Mouse (Mus musculus): ENCODE results near the gene Zp3. TPM values are rescaled to one million over a fixed set of nuclear protein-coding genes. Genes with fewer than 3 reads are reported as not detected.

The Zp3 gene
- polyA plus RNA-seq, 1 experiment from 2014 or later: not detected

- peak overlapping the region; percentile 86 for H3K9ac ChIP-seq (replicated peaks)
- H3K27ac ChIP-seq: peak overlapping the region; percentile 97
- no peaks in the 10 kb centered on the region for H3K9me3 ChIP-seq
- no peaks in the 10 kb centered on the region; the same call in 1 of the 2 replicates for H3K27me3 ChIP-seq
- H3K4me1 ChIP-seq (replicated peaks): peaks cover 19% of the 10 kb centered on the region
- H3K4me2 ChIP-seq (replicated peaks): peak overlapping the region; percentile 83
- H3K36me3 ChIP-seq: no peaks in the 10 kb centered on the region
- H3K4me3 ChIP-seq (replicated peaks): peak overlapping the region; percentile 54
- WGBS: under 1% methylated on average over 61 of the region's 64 CpGs
- ATAC-seq: peak; percentile 97
Measured at GRCm38 (mm10) chr5:135962492-135963279, 17.2 kb upstream of the Zp3 start.

- peaks cover 19% of the 10 kb centered on the region for H3K4me1 ChIP-seq (replicated peaks)
- no peaks in the 10 kb centered on the region; the same call in 1 of the 2 replicates for H3K27me3 ChIP-seq
- no peaks in the 10 kb centered on the region for H3K36me3 ChIP-seq
- peak overlapping the region; percentile 97 for H3K27ac ChIP-seq
- H3K4me2 ChIP-seq (replicated peaks): peak overlapping the region; percentile 83
- H3K9ac ChIP-seq (replicated peaks): peak overlapping the region; percentile 86
- no peaks in the 10 kb centered on the region for H3K9me3 ChIP-seq
- 3% methylated on average over 6 of the region's 6 CpGs for WGBS
- no peak for ATAC-seq
- H3K4me3 ChIP-seq (replicated peaks): peak overlapping the region; percentile 54
Measured at GRCm38 (mm10) chr5:135963280-135963627, 16.6 kb upstream of the Zp3 start.

- H3K4me1 ChIP-seq (replicated peaks): peaks cover 19% of the 10 kb centered on the region
- no peaks in the 10 kb centered on the region for H3K36me3 ChIP-seq
- no peak overlapping the region for H3K27ac ChIP-seq
- no peak overlapping the region for H3K4me3 ChIP-seq (replicated peaks)
- no peaks in the 10 kb centered on the region; the same call in 1 of the 2 replicates for H3K27me3 ChIP-seq
- H3K9me3 ChIP-seq: no peaks in the 10 kb centered on the region
- ATAC-seq: no peak
- WGBS: 12% methylated on average over 24 of the region's 24 CpGs
- H3K9ac ChIP-seq (replicated peaks): 0 out of 2 replicates have a peak overlapping the region, but pooled peaks have one; percentile 16
- H3K4me2 ChIP-seq (replicated peaks): peak overlapping the region; percentile 35
Measured at GRCm38 (mm10) chr5:135965501-135965930, 14.4 kb upstream of the Zp3 start.

- Histone ChIP-seq H3K9me3 (no peaks in the 10 kb centered on the region), H3K4me2 (replicated peaks) (no peak overlapping the region), H3K27ac (no peak overlapping the region), H3K4me1 (replicated peaks) (peaks cover 13% of the 10 kb centered on the region), H3K4me3 (replicated peaks) (no peak overlapping the region), H3K36me3 (no peaks in the 10 kb centered on the region), H3K9ac (replicated peaks) (no peak overlapping the region), H3K27me3 (no peaks in the 10 kb centered on the region; the same call in 1 of the 2 replicates)
- no peak for ATAC-seq
- WGBS: 64% methylated on average over 9 of the region's 9 CpGs
Measured at GRCm38 (mm10) chr5:135966866-135967265, 13.0 kb upstream of the Zp3 start.

- Histone ChIP-seq H3K9ac (replicated peaks) (no peak overlapping the region), H3K4me2 (replicated peaks) (no peak overlapping the region), H3K36me3 (no peaks in the 10 kb centered on the region), H3K27me3 (no peaks in the 10 kb centered on the region; the same call in 1 of the 2 replicates), H3K4me1 (replicated peaks) (peaks cover 6% of the 10 kb centered on the region), H3K27ac (no peak overlapping the region), H3K9me3 (no peaks in the 10 kb centered on the region), H3K4me3 (replicated peaks) (no peak overlapping the region)
- 68% methylated on average over 1 of the region's 1 CpGs for WGBS
- no peak for ATAC-seq
Measured at GRCm38 (mm10) chr5:135968781-135969180, 11.1 kb upstream of the Zp3 start.

GRCm38 (mm10) chr5:135970247-135970646 is 9.7 kb upstream of the Zp3 start:
- WGBS: 86% methylated on average over 6 of the region's 6 CpGs

GRCm38 (mm10) chr5:135971876-135972275 is 8.0 kb upstream of the Zp3 start:
- Histone ChIP-seq H3K9ac (replicated peaks) (no peak overlapping the region), H3K4me1 (replicated peaks) (no peaks in the 10 kb centered on the region), H3K9me3 (no peaks in the 10 kb centered on the region), H3K4me2 (replicated peaks) (no peak overlapping the region), H3K27me3 (no peaks in the 10 kb centered on the region), H3K27ac (no peak overlapping the region), H3K4me3 (replicated peaks) (no peak overlapping the region), H3K36me3 (no peaks in the 10 kb centered on the region)
- no peak for ATAC-seq
- 88% methylated on average over 7 of the region's 7 CpGs for WGBS

More at GRCm38 (mm10) chr5:135970247-135970646, 9.7 kb upstream of the Zp3 start:
- no peaks in the 10 kb centered on the region for H3K9me3 ChIP-seq
- no peaks in the 10 kb centered on the region for H3K36me3 ChIP-seq
- peaks cover 5% of the 10 kb centered on the region for H3K4me1 ChIP-seq (replicated peaks)
- ATAC-seq: no peak
- H3K9ac ChIP-seq (replicated peaks): no peak overlapping the region
- no peak overlapping the region for H3K4me2 ChIP-seq (replicated peaks)
- no peak overlapping the region for H3K27ac ChIP-seq
- no peak overlapping the region for H3K4me3 ChIP-seq (replicated peaks)
- H3K27me3 ChIP-seq: no peaks in the 10 kb centered on the region; the same call in 1 of the 2 replicates

GRCm38 (mm10) chr5:135974365-135974764 is 5.5 kb upstream of the Zp3 start, which contains the start of gene Ssc4d:
Gene Ssc4d (minus strand): TSS chr5:135974531.
- Histone ChIP-seq H3K4me3 (replicated peaks) (no peak within 1 kb of the TSS), H3K4me1 (replicated peaks) (no peaks in the 10 kb centered on the region), H3K36me3 (no peaks in the 10 kb centered on the region), H3K9me3 (no peaks in the 10 kb centered on the region), H3K27ac (no peak within 1 kb of the TSS), H3K4me2 (replicated peaks) (no peak within 1 kb of the TSS), H3K27me3 (no peaks in the 10 kb centered on the region), H3K9ac (replicated peaks) (no peak within 1 kb of the TSS)
- ATAC-seq: no peak
- 29% methylated on average over 9 of the region's 9 CpGs for WGBS

- Histone ChIP-seq H3K27me3 (no peaks in the 10 kb centered on the region), H3K9ac (replicated peaks) (no peak overlapping the region), H3K27ac (no peak overlapping the region), H3K9me3 (no peaks in the 10 kb centered on the region), H3K4me1 (replicated peaks) (no peaks in the 10 kb centered on the region), H3K4me2 (replicated peaks) (no peak overlapping the region), H3K36me3 (no peaks in the 10 kb centered on the region), H3K4me3 (replicated peaks) (no peak overlapping the region)
- 96% methylated on average over 8 of the region's 8 CpGs for whole genome bisulfite sequencing
- ATAC-seq: no peak
Measured at GRCm38 (mm10) chr5:135975893-135976668, 3.8 kb upstream of the Zp3 start.

GRCm38 (mm10) chr5:135979381-135979780 is 518 bp upstream of the Zp3 start:
- no peak for ATAC-seq
- WGBS: 74% methylated on average over 5 of the region's 5 CpGs

GRCm38 (mm10) chr5:135982398-135982797 is 2.5 kb downstream of the Zp3 start:
- Histone ChIP-seq H3K9ac (replicated peaks) (no peak overlapping the region), H3K4me1 (replicated peaks) (no peaks in the 10 kb centered on the region), H3K36me3 (no peaks in the 10 kb centered on the region), H3K4me2 (replicated peaks) (no peak overlapping the region), H3K27me3 (no peaks in the 10 kb centered on the region), H3K4me3 (replicated peaks) (no peak overlapping the region), H3K9me3 (no peaks in the 10 kb centered on the region), H3K27ac (no peak overlapping the region)
- no peak for ATAC-seq
- 35% methylated on average over 6 of the region's 6 CpGs for WGBS

More at GRCm38 (mm10) chr5:135979381-135979780, 518 bp upstream of the Zp3 start:
- no peak overlapping the region for H3K4me2 ChIP-seq (replicated peaks)
- H3K9me3 ChIP-seq: no peaks in the 10 kb centered on the region
- no peak overlapping the region for H3K27ac ChIP-seq
- no peaks in the 10 kb centered on the region for H3K36me3 ChIP-seq
- no peak overlapping the region for H3K9ac ChIP-seq (replicated peaks)
- no peaks in the 10 kb centered on the region for H3K4me1 ChIP-seq (replicated peaks)
- no peaks in the 10 kb centered on the region for H3K27me3 ChIP-seq
- H3K4me3 ChIP-seq (replicated peaks): no peak overlapping the region

- no peaks in the 10 kb centered on the region for H3K9me3 ChIP-seq
- H3K27me3 ChIP-seq: no peaks in the 10 kb centered on the region
- no peak overlapping the region for H3K4me2 ChIP-seq (replicated peaks)
- WGBS: 67% methylated on average over 6 of the region's 6 CpGs
- no peak for ATAC-seq
- no peak overlapping the region for H3K27ac ChIP-seq
- H3K4me3 ChIP-seq (replicated peaks): no peak overlapping the region
- no peaks in the 10 kb centered on the region for H3K36me3 ChIP-seq
- no peak overlapping the region for H3K9ac ChIP-seq (replicated peaks)
- no peaks in the 10 kb centered on the region for H3K4me1 ChIP-seq (replicated peaks)
Measured at GRCm38 (mm10) chr5:135984546-135985044, 4.7 kb downstream of the Zp3 start.

All from midbrain, embryonic 13.5 days (tissue).